Mouse (Mus musculus): ENCODE measurements around the gene Ephb2.

- TF ChIP-seq POLR2A (IDR thresholded peaks at IDR 0.05; ENCODE audit: borderline replicate concordance, extremely low read depth, low read depth, low read length) (no peak), CTCF (IDR thresholded peaks at IDR 0.05; ENCODE audit: insufficient read depth, low read length) (no peak)
Observed at GRCm38 (mm10) chr4:136713889-136714288, 121.9 kb downstream of the Ephb2 start.

Data from lung, adult 2 months (tissue).